Mouse (Mus musculus) embryonic facial prominence, embryonic 14.5 days (tissue): ENCODE data around the gene Srsf11. TPM values are rescaled to one million over a fixed set of nuclear protein-coding genes. Genes with fewer than 3 reads are reported as not detected.
A peak's percentile ranks its signal among the peaks of the same experiment; 100 is the strongest.

Source experiments
- ATAC-seq: fragments of 200-750 bp; cut with Nextera tagmentation; 2 replicates; pipeline ENCODE4 v1.8.0; 2017; ENCODE audit warnings: low read depth, moderate number of reproducible peaks, moderate TSS enrichment
- DNase-seq: peaks from one replicate; pipeline ENCODE4 v3.0.0-alpha.2; 2015; ENCODE audit warnings: low spot score
- H3K27ac ChIP-seq: fragments of 300-500 bp; sonication (generic); replicated peaks from 2 replicates; pipeline ENCODE4 v1.5.1; 2014; ENCODE audit warnings: low read depth, mild to moderate bottlenecking, low read length, moderate library complexity
- H3K27me3 ChIP-seq: fragments of 300-500 bp; sonication (generic); replicated peaks from 2 replicates; pipeline ENCODE4 v1.6.1; 2014; ENCODE audit warnings: low read length; ENCODE audit not compliant: control insufficient read depth, insufficient read depth
- H3K36me3 ChIP-seq: fragments of 300-500 bp; sonication (generic); 2 replicates; pipeline ENCODE4 v1.6.1; 2014; ENCODE audit warnings: low read length, mixed read lengths; ENCODE audit not compliant: control insufficient read depth, insufficient read depth
- H3K4me1 ChIP-seq: fragments of 300-500 bp; sonication (generic); 2 replicates; pipeline ENCODE4 v1.6.1; 2014; ENCODE audit warnings: antibody characterized with exemption, low read length; ENCODE audit not compliant: control insufficient read depth, insufficient read depth
- H3K4me2 ChIP-seq: fragments of 300-500 bp; sonication (generic); 2 replicates; pipeline ENCODE4 v1.6.1; 2014; ENCODE audit warnings: low read depth, mild to moderate bottlenecking, low read length, moderate library complexity, mixed read lengths
- H3K4me3 ChIP-seq: fragments of 300-500 bp; sonication (generic); 2 replicates; pipeline ENCODE4 v1.5.1; 2014; ENCODE audit warnings: low read depth, mild to moderate bottlenecking, low read length
- H3K9ac ChIP-seq: fragments of 300-500 bp; sonication (generic); 2 replicates; pipeline ENCODE4 v1.6.1; 2014; ENCODE audit warnings: low read depth, mild to moderate bottlenecking, low read length, moderate library complexity, mixed read lengths
- H3K9me3 ChIP-seq: fragments of 300-500 bp; sonication (generic); 2 replicates; pipeline ENCODE4 v1.6.1; 2016; ENCODE audit warnings: low read length; ENCODE audit not compliant: control insufficient read depth
- WGBS: fragments of 180-500 bp; shearing (Covaris S2); extraction: QIAGEN DNeasy Blood & Tissue Kit; methylation state at CpG from one replicate; pipeline ENCODE4 v1.1.7; 2014; 5-methylcytosine and 5-hydroxymethylcytosine counted together
- polyA plus RNA-seq: library from polyadenylated mRNA; unstranded; fragments of >200 nt; fragmentation: Nextera tagmentation; extraction: Ambion mirVana; gene quantifications from 2 replicates; pipeline ENCODE4 v1.2.1, GENCODE M21; 2014

Gene Srsf11
- polyA plus RNA-seq, 1 experiment from 2014 or later = 271 TPM

DNA sequence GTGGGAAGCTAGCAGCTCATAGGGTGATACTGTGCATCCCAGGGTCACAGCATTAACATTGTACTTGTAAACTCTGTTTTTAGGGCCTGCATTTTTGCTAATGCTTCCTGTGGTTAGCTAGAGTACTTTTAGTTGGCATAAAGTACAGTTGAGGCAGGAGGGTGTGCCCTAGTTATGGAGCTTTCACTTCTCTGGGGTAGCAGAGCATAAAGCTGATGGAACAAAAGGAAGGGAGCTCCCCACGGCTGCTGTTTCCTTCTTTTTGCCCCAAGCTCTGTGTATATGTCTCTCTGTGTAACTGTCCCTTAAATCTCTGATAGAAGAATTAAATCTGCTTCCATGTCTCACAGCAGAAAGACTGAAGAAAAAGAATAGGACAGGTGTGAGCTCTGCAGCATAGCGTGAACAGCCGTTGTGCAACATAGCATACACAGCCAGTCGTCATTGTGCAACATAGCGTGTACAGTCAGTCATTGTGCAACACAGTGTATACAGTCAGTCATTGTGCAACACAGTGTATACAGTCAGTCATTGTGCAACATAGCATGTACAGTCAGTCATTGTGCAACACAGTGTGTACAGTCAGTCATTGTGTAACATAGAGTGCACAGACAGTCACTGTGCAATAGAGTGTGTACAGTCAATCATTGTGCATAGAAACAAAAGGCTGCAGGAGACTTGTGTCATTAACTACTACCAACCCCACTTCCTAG lies 25.5 kb upstream of the Srsf11 start:
- Histone ChIP-seq H3K27ac (no peak overlapping the region), H3K36me3 (peaks cover 39% of the 10 kb centered on the region), H3K4me1 (no peaks in the 10 kb centered on the region), H3K27me3 (no peaks in the 10 kb centered on the region), H3K9me3 (no peaks in the 10 kb centered on the region), H3K9ac (no peak overlapping the region), H3K4me2 (no peak overlapping the region), H3K4me3 (no peak overlapping the region)
- DNase-seq (no peak), ATAC-seq (no peak)
- WGBS = 93% methylated on average over 5 of the region's 5 CpGs

DNA sequence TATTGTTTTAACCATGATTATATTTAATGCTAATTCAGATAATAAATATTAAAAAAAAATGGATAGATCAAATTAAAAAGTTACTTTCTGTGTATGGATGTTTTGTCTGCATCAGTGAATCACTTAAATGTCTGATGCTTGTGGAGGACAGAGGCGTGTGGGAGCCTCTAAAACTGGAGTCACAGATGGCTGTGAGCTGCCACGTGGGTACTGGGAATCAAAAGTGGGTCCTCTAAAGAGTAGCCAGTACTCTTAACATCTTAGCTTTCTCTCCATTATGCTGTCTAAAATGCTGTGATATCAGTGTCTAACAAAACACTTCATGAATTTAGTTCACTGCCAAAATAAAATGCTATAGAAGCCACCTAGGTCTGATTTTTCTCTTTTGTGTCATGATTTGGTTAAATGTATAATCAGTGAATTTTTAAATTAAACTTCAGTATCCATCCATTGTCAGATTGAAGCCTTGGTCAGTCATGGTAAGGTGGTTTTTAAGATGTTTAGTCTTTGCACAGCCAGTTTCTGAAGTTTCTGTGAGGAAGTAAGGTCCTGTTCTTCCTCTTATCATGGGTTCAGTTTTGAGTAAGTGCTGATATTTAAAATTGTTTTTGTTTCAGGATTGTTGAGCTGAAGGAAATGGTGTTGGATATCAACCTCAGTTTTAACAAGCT lies 24.3 kb upstream of the Srsf11 start:
- Histone ChIP-seq H3K4me1 (no peaks in the 10 kb centered on the region), H3K27ac (no peak overlapping the region), H3K4me2 (no peak overlapping the region), H3K36me3 (peaks cover 48% of the 10 kb centered on the region), H3K27me3 (no peaks in the 10 kb centered on the region), H3K9ac (no peak overlapping the region), H3K4me3 (no peak overlapping the region), H3K9me3 (no peaks in the 10 kb centered on the region)
- DNase-seq (no peak), ATAC-seq (no peak)
- whole genome bisulfite sequencing = 86% methylated on average over 2 of the region's 2 CpGs

DNA sequence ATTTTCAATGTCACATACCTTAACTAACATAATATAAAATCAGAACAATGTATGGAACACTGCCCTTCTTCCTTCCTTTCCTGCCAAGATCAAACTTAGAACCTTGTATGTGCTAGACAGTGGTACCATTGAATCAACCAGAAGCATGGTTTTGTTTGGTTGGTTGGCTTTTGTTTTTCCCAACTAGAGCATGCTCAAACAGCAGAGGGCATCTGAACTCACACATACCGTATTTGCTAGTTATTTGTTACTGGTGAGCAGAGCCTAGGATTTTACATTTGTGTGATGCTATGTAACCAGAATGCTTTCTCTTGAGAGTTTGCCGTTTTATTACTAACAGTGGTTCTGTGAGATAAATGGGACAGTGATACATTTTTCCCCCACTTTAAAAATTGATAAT lies 13.1 kb upstream of the Srsf11 start:
- DNase-seq (no peak), ATAC-seq (no peak)
- Histone ChIP-seq H3K9ac (no peak overlapping the region), H3K27me3 (no peaks in the 10 kb centered on the region), H3K27ac (no peak overlapping the region), H3K4me2 (no peak overlapping the region), H3K4me1 (no peaks in the 10 kb centered on the region), H3K9me3 (no peaks in the 10 kb centered on the region), H3K36me3 (0 out of 2 replicates have a peak, but pooled peaks cover 16% of the 10 kb centered on the region), H3K4me3 (no peak overlapping the region)
- WGBS = 84% methylated on average over 2 of the region's 2 CpGs

DNA sequence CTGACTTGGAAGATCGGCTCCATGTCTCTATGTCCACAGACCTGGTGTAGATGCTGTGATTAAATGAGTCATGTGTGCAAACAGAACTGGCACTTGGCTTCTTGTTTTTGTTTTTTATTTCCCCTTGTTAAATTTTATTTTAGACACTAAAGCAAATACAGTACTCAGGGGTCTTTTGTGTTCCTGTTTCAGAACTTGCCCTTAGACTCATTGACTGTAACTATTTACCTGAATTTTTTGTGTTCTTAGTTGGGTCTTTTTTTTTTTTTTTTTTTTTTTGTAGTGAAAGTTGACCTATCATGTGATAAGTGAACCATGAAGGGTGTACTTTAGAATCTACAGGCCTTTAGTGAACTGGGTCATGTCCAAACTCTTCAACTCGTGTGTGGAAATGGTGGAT lies 4.3 kb upstream of the Srsf11 start:
- DNase-seq (no peak), ATAC-seq (no peak)
- Histone ChIP-seq H3K9me3 (no peaks in the 10 kb centered on the region), H3K27me3 (no peaks in the 10 kb centered on the region), H3K4me2 (no peak overlapping the region), H3K4me1 (peaks cover 7% of the 10 kb centered on the region), H3K27ac (no peak overlapping the region), H3K36me3 (0 out of 2 replicates have a peak, but pooled peaks cover 3% of the 10 kb centered on the region), H3K4me3 (no peak overlapping the region), H3K9ac (no peak overlapping the region)
- WGBS = 94% methylated on average over 2 of the region's 2 CpGs

DNA sequence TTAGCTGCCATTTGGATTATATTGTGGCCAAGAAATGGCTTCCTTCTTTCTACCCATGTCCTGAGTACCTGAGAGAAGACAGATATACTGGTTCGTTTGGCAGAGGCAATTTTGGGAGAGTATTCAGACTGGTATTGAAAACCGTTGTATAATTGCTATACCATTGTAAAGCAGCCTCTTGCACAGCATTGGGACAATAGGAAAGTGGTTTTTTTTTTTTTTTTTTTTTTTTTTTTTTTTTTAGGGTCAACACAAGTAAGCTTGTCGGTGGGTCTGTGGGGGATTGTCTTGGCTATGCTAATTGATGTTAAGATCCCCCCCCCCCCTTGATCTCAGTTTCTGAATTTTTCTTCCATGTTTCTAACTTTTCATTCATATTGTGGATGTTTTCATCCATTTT lies 1.7 kb upstream of the Srsf11 start:
- no peak for ATAC-seq
- no peaks in the 10 kb centered on the region for H3K27me3 ChIP-seq
- H3K4me2 ChIP-seq = 0 out of 2 replicates have a peak overlapping the region, but pooled peaks have one; percentile 77
- 88% methylated on average over 3 of the region's 3 CpGs for whole genome bisulfite sequencing
- H3K4me3 ChIP-seq = no peak overlapping the region
- no peaks in the 10 kb centered on the region for H3K9me3 ChIP-seq
- DNase-seq = no peak
- no peak overlapping the region for H3K9ac ChIP-seq
- no peak overlapping the region for H3K27ac ChIP-seq
- no peaks in the 10 kb centered on the region for H3K36me3 ChIP-seq
- H3K4me1 ChIP-seq = peaks cover 15% of the 10 kb centered on the region

DNA sequence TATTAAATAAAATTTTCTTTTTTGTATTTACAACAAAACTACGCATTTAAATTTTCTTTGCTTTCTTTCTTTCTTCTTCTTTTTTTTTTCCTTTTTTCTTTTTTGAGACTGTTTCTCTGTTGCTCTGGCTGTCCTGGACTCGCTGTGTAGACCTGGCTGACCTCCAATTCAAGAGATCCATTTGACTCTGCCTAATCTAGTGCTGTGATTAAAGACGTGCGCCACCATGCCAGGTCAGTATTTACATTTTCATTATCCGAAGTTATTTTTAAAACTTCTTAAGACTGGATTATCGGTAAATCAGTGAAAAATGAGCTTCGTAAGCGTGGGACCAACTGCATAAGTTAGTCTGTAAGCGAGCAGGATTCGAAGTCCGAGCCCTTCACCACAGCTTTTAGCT lies 573 bp downstream of the Srsf11 start:
- Histone ChIP-seq H3K9me3 (no peaks in the 10 kb centered on the region), H3K4me1 (peaks cover 20% of the 10 kb centered on the region), H3K36me3 (no peaks in the 10 kb centered on the region), H3K4me2 (peak overlapping the region; percentile 77), H3K27ac (peak overlapping the region; percentile 87), H3K4me3 (peak overlapping the region; percentile 91), H3K27me3 (no peaks in the 10 kb centered on the region), H3K9ac (peak overlapping the region; percentile 93)
- ATAC-seq (no peak; the same call in 1 of the 2 replicates), DNase-seq (no peak)
- whole genome bisulfite sequencing = under 1% methylated on average over 11 of the region's 11 CpGs

DNA sequence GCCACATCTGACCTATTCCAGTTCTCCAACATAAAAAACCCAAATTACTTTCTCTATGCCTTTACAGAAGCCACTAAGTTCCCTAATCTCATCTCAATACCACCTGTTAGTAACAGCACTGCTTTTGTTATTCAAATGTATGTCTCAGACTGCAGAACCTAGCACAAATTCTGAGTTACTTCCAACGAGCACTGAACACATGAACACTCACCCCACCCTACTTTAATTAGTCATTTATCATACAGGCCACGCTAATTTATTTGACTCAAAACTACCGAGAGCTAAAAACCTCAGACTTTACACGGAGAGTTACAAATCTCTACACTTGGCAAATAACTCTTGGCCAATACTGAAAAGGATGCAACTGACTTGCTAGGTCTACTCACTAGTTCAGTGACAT lies 4.3 kb downstream of the Srsf11 start:
- WGBS = 8% methylated on average over 4 of the region's 4 CpGs
- Histone ChIP-seq H3K36me3 (0 out of 2 replicates have a peak, but pooled peaks cover 5% of the 10 kb centered on the region), H3K9ac (peak overlapping the region; percentile 98), H3K27me3 (no peaks in the 10 kb centered on the region), H3K4me2 (peak overlapping the region; percentile 65), H3K4me1 (peaks cover 13% of the 10 kb centered on the region), H3K4me3 (peak overlapping the region; percentile 93), H3K27ac (peak overlapping the region; percentile 96), H3K9me3 (no peaks in the 10 kb centered on the region)
- DNase-seq (no peak), ATAC-seq (no peak)

DNA sequence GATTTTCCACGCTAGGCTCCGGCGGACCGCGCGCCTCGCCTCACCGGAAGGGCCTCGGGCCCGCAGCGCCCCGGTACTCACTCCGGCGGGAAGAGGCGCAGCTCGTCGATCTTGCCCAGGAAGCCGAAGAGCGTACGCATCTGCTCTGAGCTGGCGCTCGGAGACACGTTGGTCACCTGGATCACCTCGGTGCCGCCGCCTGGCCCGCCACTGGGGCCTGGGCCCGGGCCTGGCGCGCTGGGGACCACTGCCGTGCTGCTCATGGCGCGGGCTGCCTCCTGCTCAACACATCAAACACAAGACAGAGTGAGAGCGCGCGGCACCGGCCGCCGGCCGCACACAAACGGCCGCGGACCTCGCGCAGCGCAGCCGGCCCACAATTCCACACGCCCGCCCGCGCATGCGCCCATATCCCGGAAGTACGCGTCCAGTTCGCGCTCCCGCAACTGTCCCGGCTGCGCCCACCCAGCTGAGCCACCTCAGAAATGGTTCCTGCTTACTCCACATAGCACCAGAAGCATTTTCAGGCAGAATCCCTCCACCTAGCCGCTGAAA lies 5.0 kb downstream of the Srsf11 start:
- DNase-seq = peak; percentile 95
- H3K9me3 ChIP-seq = no peaks in the 10 kb centered on the region
- peak overlapping the region; percentile 96 for H3K27ac ChIP-seq
- peak overlapping the region; percentile 93 for H3K4me3 ChIP-seq
- peak overlapping the region; percentile 98 for H3K9ac ChIP-seq
- H3K4me1 ChIP-seq = peaks cover 13% of the 10 kb centered on the region
- ATAC-seq = peak; percentile 94
- no peaks in the 10 kb centered on the region for H3K27me3 ChIP-seq
- under 1% methylated on average over 47 of the region's 61 CpGs for WGBS
- H3K4me2 ChIP-seq = peak overlapping the region; percentile 65
- H3K36me3 ChIP-seq = peaks cover 10% of the 10 kb centered on the region
